Mouse (Mus musculus) kidney, adult 2 months (tissue): ENCODE measurements at regions not wholly inside any gene's neighbourhood (a gene's known extent, or its start where the extent isn't known, plus 50 kb on each side); places are given as distances from the start of the nearest gene placed in this dataset.

Experiments used
- CTCF ChIP-seq: fragments of 200-500 bp; conservative IDR thresholded peaks from 2 replicates; pipeline ENCODE4 v1.5.1; 2011; ENCODE audit warnings: low read depth, mild to moderate bottlenecking, control low read depth, low read length, moderate library complexity, mixed read lengths; ENCODE audit not compliant: insufficient read depth, insufficient read length
- POLR2A ChIP-seq: fragments of 200-500 bp; IDR thresholded peaks from one replicate; pipeline ENCODE4 v1.6.1; 2011; ENCODE audit warnings: low read depth, low read length, control low read depth

DNA sequence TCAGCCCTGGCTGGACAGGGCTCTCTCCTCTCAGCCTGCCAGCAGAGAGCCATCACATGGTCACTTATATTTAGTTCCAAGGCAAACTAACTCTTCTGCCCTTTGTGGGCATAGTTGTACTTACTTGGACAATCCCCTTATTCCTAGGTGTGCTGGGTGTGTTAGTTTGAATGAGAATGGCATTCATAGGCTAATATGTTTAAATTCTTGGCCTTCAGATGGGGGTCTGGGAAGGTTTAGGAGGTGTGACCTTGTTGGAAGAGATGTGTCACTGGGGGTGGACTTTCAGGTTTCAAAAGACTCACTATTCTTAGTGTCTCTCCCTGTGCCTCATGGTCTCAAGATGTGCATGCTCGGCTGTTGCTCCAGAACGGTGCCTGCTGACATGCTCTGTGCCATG is 250.5 kb upstream of the Myo3a start:
- TF ChIP-seq POLR2A (no peak), CTCF (no peak)
